Mouse (Mus musculus): Measurements from ENCODE around the gene Cln6.

- TF ChIP-seq CTCF (IDR thresholded peaks at IDR 0.05; ENCODE audit: low read depth) (no peak), EP300 (IDR thresholded peaks at IDR 0.05; ENCODE audit: low read depth) (no peak)
Observed at GRCm38 (mm10) chr9:62881871-62882270, 43.3 kb downstream of the Cln6 start.

Measured in liver, postnatal 0 days (tissue).